Mouse (Mus musculus): ENCODE measurements around the gene Kdm6b.

GRCm38 (mm10) chr11:69412548-69412947 is 927 bp downstream of the Kdm6b start:
- TF ChIP-seq POLR2A (IDR thresholded peaks at IDR 0.05; ENCODE audit: low read depth, low read length): no peak
- no peak for TF ChIP-seq CTCF (IDR thresholded peaks at IDR 0.05; ENCODE audit: borderline replicate concordance, insufficient read depth, low read length)
